Comparison of ENCODE assay signal across 29 mouse cellular contexts in the genomic region with DNA sequence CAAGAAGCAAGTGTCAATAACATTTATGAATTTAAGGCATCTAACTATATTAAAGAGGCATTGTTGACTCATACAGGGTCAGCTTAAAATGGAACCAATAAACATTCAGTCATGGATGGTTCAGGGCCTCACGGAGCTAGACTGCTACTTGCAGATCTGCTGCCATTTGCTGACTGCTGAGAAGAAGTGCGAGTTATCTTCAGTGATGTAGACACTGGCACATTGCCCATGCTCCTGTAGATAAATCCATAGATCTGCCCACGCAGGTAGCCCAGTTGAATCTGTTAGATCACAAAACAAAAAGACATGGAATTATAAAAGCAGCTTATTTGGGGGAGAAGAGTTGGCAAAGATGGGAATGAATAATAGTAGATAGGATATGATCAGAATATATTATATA. TPM values are rescaled to one million over a fixed set of nuclear protein-coding genes. Genes with fewer than 3 reads are reported as not detected.
DNase-seq lines count a peak whose midpoint lies in the region; ATAC-seq and TF ChIP-seq lines count a peak whose summit lies in the region.
"Had no signal": no experiment of that assay in that cellular context is flagged by ENCODE, and none has a peak within 500 bp of the region (broad histone marks: within the 10 kb centered on the region; RNA-seq: fewer than 3 reads in every experiment).

No protein-coding gene starts in this region.

- intact Hi-C loops in left cerebral cortex, postnatal 25 days (cut with DNase I): no loop called here

- no peaks in the 10 kb centered on the region for H3K27me3 ChIP-seq in liver, postnatal 0 days (ENCODE audit: insufficient read depth, low read length)
- H3K27me3 ChIP-seq in liver, embryonic 12.5 days (replicated peaks): no peaks in the 10 kb centered on the region
- H3K27me3 ChIP-seq in kidney, embryonic 16.5 days (ENCODE audit: insufficient read depth, low read length): no peaks in the 10 kb centered on the region
- H3K27me3 ChIP-seq: CH12.LX; embryonic facial prominence, embryonic 13.5 days; forebrain, embryonic 12.5 days; heart, embryonic 12.5 days; neural tube, embryonic 12.5 days had no signal

- peaks cover 68% of the 10 kb centered on the region for H3K36me3 ChIP-seq in liver, postnatal 0 days (replicated peaks; ENCODE audit: insufficient read depth, low read length)
- peaks cover 89% of the 10 kb centered on the region for H3K36me3 ChIP-seq in liver, embryonic 12.5 days
- peaks cover 62% of the 10 kb centered on the region for H3K36me3 ChIP-seq in kidney, embryonic 16.5 days (ENCODE audit: insufficient read depth, low read length)

- DNase-seq in layer of hippocampus, adult 11-12 months (ENCODE audit: low spot score): peak; percentile 24
- DNase-seq in layer of hippocampus, postnatal 36 days: no peak
- DNase-seq in liver, postnatal 0 days: peak; percentile 30
- peak; percentile 55 to 60 for DNase-seq in left cerebral cortex, postnatal 25 days (ENCODE audit: low spot score in 2 of 2)
- no peak for DNase-seq in testis, postnatal 10 days (ENCODE audit: low spot score)
- DNase-seq: adrenal gland, adult 2 months; B cell, adult 2 months; embryo, embryonic 11 days; gastrocnemius, postnatal 25 days; heart, adult 18-20 months; heart, postnatal 10 days; kidney, adult 9 months; kidney, postnatal 25 days; lung, postnatal 4 days; midbrain, embryonic 14.5 days; thymus, postnatal 25 days had no signal

- H3K27ac ChIP-seq in liver, postnatal 0 days (ENCODE audit: low read depth): no peak overlapping the region
- no peak overlapping the region for H3K27ac ChIP-seq in liver, embryonic 12.5 days
- no peak overlapping the region for H3K27ac ChIP-seq in kidney, embryonic 16.5 days (ENCODE audit: low read length)
- H3K27ac ChIP-seq: embryonic facial prominence, embryonic 13.5 days; forebrain, embryonic 12.5 days; hindbrain, embryonic 10.5 days; hindbrain, postnatal 0 days; liver, embryonic 14.5 days; neural tube, embryonic 12.5 days had no signal

- H3K4me1 ChIP-seq in liver, postnatal 0 days (ENCODE audit: insufficient read depth): no peaks in the 10 kb centered on the region
- H3K4me1 ChIP-seq in liver, embryonic 12.5 days: no peaks in the 10 kb centered on the region
- no peaks in the 10 kb centered on the region for H3K4me1 ChIP-seq in kidney, embryonic 16.5 days (ENCODE audit: insufficient read depth, low read length)
- H3K4me1 ChIP-seq: embryonic facial prominence, embryonic 13.5 days; forebrain, embryonic 12.5 days; heart, embryonic 12.5 days; hindbrain, embryonic 10.5 days; neural tube, embryonic 12.5 days had no signal

- WGBS in liver, postnatal 0 days (ENCODE audit: insufficient replicate concordance): 57% methylated on average over 3 of the region's 3 CpGs
- 84% methylated on average over 3 of the region's 3 CpGs for WGBS in liver, embryonic 12.5 days (ENCODE audit: insufficient replicate concordance)
- 89% methylated on average over 3 of the region's 3 CpGs for WGBS in kidney, embryonic 16.5 days

- no peak for ATAC-seq in liver, postnatal 0 days
- ATAC-seq in liver, embryonic 12.5 days: no peak
- ATAC-seq in kidney, embryonic 16.5 days (ENCODE audit: low FRiP score, low TSS enrichment): no peak
- ATAC-seq: hindbrain, postnatal 0 days; intestine, embryonic 16.5 days had no signal

- no peak for TF ChIP-seq EP300 in liver, postnatal 0 days (IDR thresholded peaks at IDR 0.05; ENCODE audit: low read depth)

- no peak for TF ChIP-seq CTCF in liver, postnatal 0 days (IDR thresholded peaks at IDR 0.05; ENCODE audit: low read depth)

- H3K9ac ChIP-seq in liver, postnatal 0 days (replicated peaks): no peak overlapping the region
- H3K9ac ChIP-seq in liver, embryonic 12.5 days: no peak overlapping the region
- no peak overlapping the region for H3K9ac ChIP-seq in kidney, embryonic 16.5 days (replicated peaks; ENCODE audit: low read length)
- H3K9ac ChIP-seq: embryonic facial prominence, embryonic 13.5 days; forebrain, embryonic 12.5 days; heart, embryonic 12.5 days; liver, embryonic 14.5 days; neural tube, embryonic 12.5 days had no signal

- no peak overlapping the region for H3K4me3 ChIP-seq in liver, postnatal 0 days (ENCODE audit: low read depth, low read length)
- H3K4me3 ChIP-seq in liver, embryonic 12.5 days: no peak overlapping the region
- no peak overlapping the region for H3K4me3 ChIP-seq in kidney, embryonic 16.5 days (ENCODE audit: low read length)
- H3K4me3 ChIP-seq: embryonic facial prominence, embryonic 13.5 days; erythroblast, embryonic 14.5 days; forebrain, embryonic 12.5 days; heart, embryonic 12.5 days; hindbrain, embryonic 10.5 days; neural tube, embryonic 12.5 days had no signal

- H3K4me2 ChIP-seq in liver, postnatal 0 days (ENCODE audit: low read depth, low read length): no peak overlapping the region
- no peak overlapping the region for H3K4me2 ChIP-seq in liver, embryonic 12.5 days
- H3K4me2 ChIP-seq in kidney, embryonic 16.5 days (replicated peaks; ENCODE audit: low read depth, low read length): no peak overlapping the region
- H3K4me2 ChIP-seq: embryonic facial prominence, embryonic 13.5 days; forebrain, embryonic 12.5 days; heart, embryonic 12.5 days; neural tube, embryonic 12.5 days had no signal

- no peaks in the 10 kb centered on the region for H3K9me3 ChIP-seq in liver, postnatal 0 days (ENCODE audit: low read length)
- no peaks in the 10 kb centered on the region for H3K9me3 ChIP-seq in liver, embryonic 12.5 days (replicated peaks)
- no peaks in the 10 kb centered on the region for H3K9me3 ChIP-seq in kidney, embryonic 16.5 days (ENCODE audit: low read length)
- H3K9me3 ChIP-seq: embryonic facial prominence, embryonic 13.5 days; forebrain, embryonic 12.5 days; G1E; heart, embryonic 12.5 days; hindbrain, embryonic 10.5 days; neural tube, embryonic 12.5 days had no signal

RNA-seq across cellular contexts. Expression of a gene that starts 36.1 kb away (rescaled TPM):
- total RNA-seq in layer of hippocampus, postnatal 36 days (2021): 100 to 1,000 TPM; 347 to 362 TPM
- 26.6 and 33.5 TPM in 2 replicates for polyA plus RNA-seq in liver, postnatal 0 days (2015; fragmentation: Nextera tagmentation; extraction: Ambion mirVana)
- 55.4 and 56.3 TPM in 2 replicates for polyA plus RNA-seq in liver, embryonic 12.5 days (2016; fragmentation: Nextera tagmentation; extraction: Ambion mirVana)
- 100 to 1,000 TPM; 353 to 361 TPM for total RNA-seq in left cerebral cortex, postnatal 25 days (2021)
- 101 and 108 TPM in 2 replicates for polyA plus RNA-seq in kidney, embryonic 16.5 days (2015; fragmentation: Nextera tagmentation; extraction: Ambion mirVana)

RNA-seq across cellular contexts. Expression of a gene that starts 51.1 kb away (rescaled TPM):
- total RNA-seq in layer of hippocampus, postnatal 36 days (2021): 10 to 100 TPM; 55.4 to 58.1 TPM
- polyA plus RNA-seq in liver, postnatal 0 days (2015; fragmentation: Nextera tagmentation; extraction: Ambion mirVana): 3.9 and 4.0 TPM in 2 replicates
- polyA plus RNA-seq in liver, embryonic 12.5 days (2016; fragmentation: Nextera tagmentation; extraction: Ambion mirVana): 11.9 and 12.3 TPM in 2 replicates
- total RNA-seq in left cerebral cortex, postnatal 25 days (2021): 10 to 100 TPM; 40.7 to 41.0 TPM
- 22.5 and 25.0 TPM in 2 replicates for polyA plus RNA-seq in kidney, embryonic 16.5 days (2015; fragmentation: Nextera tagmentation; extraction: Ambion mirVana)

Comparison
In these comparisons a context has a peak if more than half of its experiments do, and no peak if none do; other contexts are left out.
1. DNase-seq: peak in layer of hippocampus, adult 11-12 months (single experiment), liver, postnatal 0 days (single experiment) and left cerebral cortex, postnatal 25 days (2 of 2); none in layer of hippocampus, postnatal 36 days (0 of 2) and testis, postnatal 10 days (single experiment).